Mouse (Mus musculus): ENCODE results near the gene Ugt1a9. TPM values are rescaled to one million over a fixed set of nuclear protein-coding genes. Genes with fewer than 3 reads are reported as not detected.

Ugt1a9 gene
- polyA plus RNA-seq, 1 experiment = not detected

- no peak overlapping the region for H3K4me3 ChIP-seq (ENCODE audit: extremely low read depth, insufficient read depth, insufficient read length)
- no peak overlapping the region for H3K27ac ChIP-seq (ENCODE audit: insufficient read depth, low read length)
- peaks cover 8% of the 10 kb centered on the region; the same call in 1 of the 2 replicates for H3K4me1 ChIP-seq (ENCODE audit: control insufficient read depth, insufficient read depth, insufficient read length)
- H3K36me3 ChIP-seq (ENCODE audit: control insufficient read depth, insufficient read depth, low read length) = peaks cover 63% of the 10 kb centered on the region
- no peaks in the 10 kb centered on the region for H3K27me3 ChIP-seq (ENCODE audit: control insufficient read depth, insufficient read depth, low read length)
- TF ChIP-seq CTCF (IDR thresholded peaks at IDR 0.05; ENCODE audit: extremely low read depth, insufficient read depth, insufficient read length, insufficient replicate concordance) (no peak), POLR2A (IDR thresholded peaks at IDR 0.05; ENCODE audit: low read depth, low read length) (no peak)
- DNase-seq (ENCODE audit: low read depth in 1 of 2, low spot score in 2 of 2) = no peak
- WGBS = 89% methylated on average over 7 of the region's 7 CpGs
Observed at GRCm38 (mm10) chr1:88264237-88264868, 193.8 kb downstream of the Ugt1a9 start.

- peaks cover 3% of the 10 kb centered on the region; the same call in 1 of the 2 replicates for H3K4me1 ChIP-seq (ENCODE audit: control insufficient read depth, insufficient read depth, insufficient read length)
- WGBS = 74% methylated on average over 4 of the region's 4 CpGs
- peaks cover 68% of the 10 kb centered on the region for H3K36me3 ChIP-seq (ENCODE audit: control insufficient read depth, insufficient read depth, low read length)
- no peaks in the 10 kb centered on the region for H3K27me3 ChIP-seq (ENCODE audit: control insufficient read depth, insufficient read depth, low read length)
- TF ChIP-seq CTCF (IDR thresholded peaks at IDR 0.05; ENCODE audit: extremely low read depth, insufficient read depth, insufficient read length, insufficient replicate concordance) (no peak), POLR2A (IDR thresholded peaks at IDR 0.05; ENCODE audit: low read depth, low read length) (no peak)
- no peak overlapping the region for H3K4me3 ChIP-seq (ENCODE audit: extremely low read depth, insufficient read depth, insufficient read length)
- no peak overlapping the region for H3K27ac ChIP-seq (ENCODE audit: insufficient read depth, low read length)
- DNase-seq (ENCODE audit: low read depth in 1 of 2, low spot score in 2 of 2) = no peak
Observed at GRCm38 (mm10) chr1:88264869-88265240, 194.3 kb downstream of the Ugt1a9 start.

GRCm38 (mm10) chr1:88266123-88266522 is 195.5 kb downstream of the Ugt1a9 start:
- DNase-seq (ENCODE audit: low read depth in 1 of 2, low spot score in 2 of 2) = no peak
- H3K27ac ChIP-seq (ENCODE audit: insufficient read depth, low read length) = no peak overlapping the region
- 90% methylated on average over 13 of the region's 13 CpGs for WGBS
- TF ChIP-seq POLR2A (IDR thresholded peaks at IDR 0.05; ENCODE audit: low read depth, low read length) (no peak), CTCF (IDR thresholded peaks at IDR 0.05; ENCODE audit: extremely low read depth, insufficient read depth, insufficient read length, insufficient replicate concordance) (no peak)
- no peak overlapping the region for H3K4me3 ChIP-seq (ENCODE audit: extremely low read depth, insufficient read depth, insufficient read length)
- no peaks in the 10 kb centered on the region for H3K27me3 ChIP-seq (ENCODE audit: control insufficient read depth, insufficient read depth, low read length)
- H3K36me3 ChIP-seq (ENCODE audit: control insufficient read depth, insufficient read depth, low read length) = peaks cover 70% of the 10 kb centered on the region
- no peaks in the 10 kb centered on the region for H3K4me1 ChIP-seq (ENCODE audit: control insufficient read depth, insufficient read depth, insufficient read length)

DNA sequence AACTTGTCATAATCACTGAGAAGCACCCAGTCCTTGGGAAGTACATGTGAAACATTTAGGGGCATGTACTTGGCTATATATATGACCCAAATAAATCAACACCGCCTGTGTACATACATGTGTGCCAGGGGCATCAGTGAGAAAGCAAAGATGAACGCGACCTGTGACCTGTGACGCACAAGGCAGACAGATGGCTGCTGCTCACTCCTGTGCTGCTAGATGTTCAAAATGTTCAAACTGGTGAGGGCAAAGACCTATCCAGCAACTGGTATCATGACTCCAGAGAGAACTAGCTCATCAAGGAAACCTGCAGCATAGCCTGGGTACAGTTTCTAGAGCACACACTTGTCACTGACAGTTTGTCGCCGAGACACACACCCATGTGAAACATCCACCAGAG is 196.9 kb downstream of the Ugt1a9 start:
- peaks cover 70% of the 10 kb centered on the region for H3K36me3 ChIP-seq (ENCODE audit: control insufficient read depth, insufficient read depth, low read length)
- no peak for DNase-seq (ENCODE audit: low read depth in 1 of 2, low spot score in 2 of 2)
- no peaks in the 10 kb centered on the region for H3K27me3 ChIP-seq (ENCODE audit: control insufficient read depth, insufficient read depth, low read length)
- no peak overlapping the region for H3K4me3 ChIP-seq (ENCODE audit: extremely low read depth, insufficient read depth, insufficient read length)
- no peak for TF ChIP-seq CTCF (IDR thresholded peaks at IDR 0.05; ENCODE audit: extremely low read depth, insufficient read depth, insufficient read length, insufficient replicate concordance)
- no peak for TF ChIP-seq POLR2A (IDR thresholded peaks at IDR 0.05; ENCODE audit: low read depth, low read length)
- WGBS = 94% methylated on average over 6 of the region's 6 CpGs
- no peak overlapping the region for H3K27ac ChIP-seq (ENCODE audit: insufficient read depth, low read length)
- no peaks in the 10 kb centered on the region for H3K4me1 ChIP-seq (ENCODE audit: control insufficient read depth, insufficient read depth, insufficient read length)

- Histone ChIP-seq H3K4me3 (ENCODE audit: extremely low read depth, insufficient read depth, insufficient read length) (no peak overlapping the region), H3K4me1 (ENCODE audit: control insufficient read depth, insufficient read depth, insufficient read length) (no peaks in the 10 kb centered on the region), H3K27me3 (ENCODE audit: control insufficient read depth, insufficient read depth, low read length) (no peaks in the 10 kb centered on the region), H3K27ac (ENCODE audit: insufficient read depth, low read length) (no peak overlapping the region), H3K36me3 (ENCODE audit: control insufficient read depth, insufficient read depth, low read length) (peaks cover 67% of the 10 kb centered on the region)
- no peak for DNase-seq (ENCODE audit: low read depth in 1 of 2, low spot score in 2 of 2)
- TF ChIP-seq POLR2A (IDR thresholded peaks at IDR 0.05; ENCODE audit: low read depth, low read length) = no peak
- TF ChIP-seq CTCF (IDR thresholded peaks at IDR 0.05; ENCODE audit: extremely low read depth, insufficient read depth, insufficient read length, insufficient replicate concordance) = no peak
- 81% methylated on average over 6 of the region's 6 CpGs for WGBS
Observed at GRCm38 (mm10) chr1:88268070-88268469, 197.5 kb downstream of the Ugt1a9 start.

Other genes with a start within 250 kb of the Ugt1a9 start
- 62.4 and 69.4 TPM in 2 replicates for gene Dgkd, start 217.5 kb upstream of the Ugt1a9 start, polyA plus RNA-seq (2012; rRNA removed)
- 3.3 TPM in 2 replicates for gene Usp40, start 62.2 kb upstream of the Ugt1a9 start, polyA plus RNA-seq (2012; rRNA removed)
- not detected in 2 replicates for gene Ugt1a10, start 15.4 kb upstream of the Ugt1a9 start, polyA plus RNA-seq (2012; rRNA removed)
- gene Ugt1a8, start 17.0 kb downstream of the Ugt1a9 start, polyA plus RNA-seq (2012; rRNA removed) = not detected in 2 replicates
- 1.5 and 3.5 TPM in 2 replicates for gene Ugt1a7c, start 24.3 kb downstream of the Ugt1a9 start, polyA plus RNA-seq (2012; rRNA removed)
- 0.29 and 0.90 TPM in 2 replicates for gene Ugt1a6b, start 32.5 kb downstream of the Ugt1a9 start, polyA plus RNA-seq (2012; rRNA removed)
- 0.44 and 1.0 TPM in 2 replicates for gene Ugt1a6a, start 64.0 kb downstream of the Ugt1a9 start, polyA plus RNA-seq (2012; rRNA removed)
- gene Ugt1a5, start 95.2 kb downstream of the Ugt1a9 start, polyA plus RNA-seq (2012; rRNA removed) = not detected in 2 replicates
- gene Ugt1a2, start 129.8 kb downstream of the Ugt1a9 start, polyA plus RNA-seq (2012; rRNA removed) = 0.13 and 0.15 TPM in 2 replicates
- gene Dnajb3, start 135.0 kb downstream of the Ugt1a9 start, polyA plus RNA-seq (2012; rRNA removed) = 1.3 and 2.3 TPM in 2 replicates
- gene Ugt1a1, start 141.2 kb downstream of the Ugt1a9 start, polyA plus RNA-seq (2012; rRNA removed) = 0.22 TPM in 1 of 2 replicates, not detected in the other
- 0.23 and 0.42 TPM in 2 replicates for gene Mroh2a, start 156.2 kb downstream of the Ugt1a9 start, polyA plus RNA-seq (2012; rRNA removed)
- 33.6 and 47.2 TPM in 2 replicates for gene Hjurp, start 206.8 kb downstream of the Ugt1a9 start, polyA plus RNA-seq (2012; rRNA removed)
- not detected in 2 replicates for gene Trpm8, start 206.9 kb downstream of the Ugt1a9 start, polyA plus RNA-seq (2012; rRNA removed)